Mouse (Mus musculus) hindbrain, embryonic 13.5 days (tissue): ENCODE measurements around the gene Tubgcp6. TPM values are rescaled to one million over a fixed set of nuclear protein-coding genes. Genes with fewer than 3 reads are reported as not detected.

ENCODE experiments used
- ATAC-seq: fragments of 200-750 bp; cut with Nextera tagmentation; 2 replicates; pipeline ENCODE4 v1.8.0; 2017; ENCODE audit warnings: moderate TSS enrichment; ENCODE audit not compliant: low FRiP score
- H3K27ac ChIP-seq: fragments of 300-500 bp; sonication (generic); 2 replicates; pipeline ENCODE4 v1.5.1; 2015; ENCODE audit warnings: inconsistent platforms, mild to moderate bottlenecking, moderate library complexity
- H3K27me3 ChIP-seq: fragments of 300-500 bp; sonication (generic); 2 replicates; pipeline ENCODE4 v1.6.1; 2015; ENCODE audit warnings: mild to moderate bottlenecking, inconsistent platforms
- H3K36me3 ChIP-seq: fragments of 300-500 bp; sonication (generic); 2 replicates; pipeline ENCODE4 v1.6.1; 2015; ENCODE audit warnings: mild to moderate bottlenecking, inconsistent platforms
- H3K4me1 ChIP-seq: fragments of 300-500 bp; sonication (generic); replicated peaks from 2 replicates; pipeline ENCODE4 v1.6.1; 2015; ENCODE audit warnings: inconsistent platforms
- H3K4me2 ChIP-seq: fragments of 300-500 bp; sonication (generic); 2 replicates; pipeline ENCODE4 v1.6.1; 2015; ENCODE audit warnings: inconsistent platforms, mild to moderate bottlenecking, moderate library complexity
- H3K4me3 ChIP-seq: fragments of 300-500 bp; sonication (generic); 2 replicates; pipeline ENCODE4 v1.5.1; 2015; ENCODE audit warnings: mild to moderate bottlenecking, inconsistent platforms
- H3K9ac ChIP-seq: fragments of 300-500 bp; sonication (generic); 2 replicates; pipeline ENCODE4 v1.6.1; 2015; ENCODE audit warnings: mild to moderate bottlenecking, inconsistent platforms
- H3K9me3 ChIP-seq: fragments of 300-500 bp; sonication (generic); 2 replicates; pipeline ENCODE4 v1.6.1; 2016; ENCODE audit warnings: inconsistent platforms
- WGBS: fragments of 180-500 bp; shearing (Covaris S2); methylation state at CpG from one replicate; pipeline ENCODE4 v1.1.7; 2015; 5-methylcytosine and 5-hydroxymethylcytosine counted together
- polyA plus RNA-seq: library from polyadenylated mRNA; unstranded; fragments of >200 nt; fragmentation: Nextera tagmentation; extraction: Ambion mirVana; gene quantifications from 2 replicates; pipeline ENCODE4 v1.2.1, GENCODE M21; 2015

The Tubgcp6 gene
- polyA plus RNA-seq, 1 experiment from 2014 or later, result 17.5 TPM

DNA sequence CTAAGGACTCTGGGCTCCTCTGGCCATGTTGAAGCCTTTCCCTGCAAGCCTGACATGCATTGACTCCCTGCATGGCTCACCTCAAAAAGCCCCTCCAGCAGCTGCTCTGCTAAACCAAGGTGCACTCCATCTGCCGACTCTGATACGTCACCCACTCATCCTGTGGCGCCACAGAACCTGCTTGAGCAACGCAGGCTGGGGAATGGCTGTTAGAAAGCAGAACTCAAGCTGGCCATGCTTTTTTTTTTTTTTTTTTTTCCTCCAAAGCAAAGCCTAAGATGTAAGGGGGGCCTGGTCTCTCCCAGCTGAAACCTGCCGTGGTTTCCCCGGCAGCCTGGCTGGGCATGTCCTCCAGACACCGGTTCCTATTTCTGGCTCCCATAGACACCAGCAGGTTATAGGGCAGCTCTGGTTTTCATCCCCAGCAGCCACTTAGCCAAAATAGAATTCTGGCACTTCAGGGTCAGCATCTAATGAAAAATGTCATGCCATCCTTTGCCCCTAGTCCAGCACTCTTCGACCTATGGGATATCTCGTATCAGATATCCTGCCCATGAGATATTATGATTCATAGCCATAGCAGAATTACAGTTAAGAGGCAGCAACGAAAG, 48.8 kb downstream of the Tubgcp6 start:
- Histone ChIP-seq H3K4me1 (peaks cover 46% of the 10 kb centered on the region), H3K36me3 (peaks cover 9% of the 10 kb centered on the region), H3K9ac (peak overlapping the region; percentile 94; the same call in 1 of the 2 replicates), H3K27me3 (peaks cover 18% of the 10 kb centered on the region), H3K4me2 (no peak overlapping the region), H3K27ac (peak overlapping the region; percentile 92; the same call in 1 of the 2 replicates), H3K4me3 (no peak overlapping the region), H3K9me3 (no peaks in the 10 kb centered on the region)
- WGBS, result 87% methylated on average over 10 of the region's 10 CpGs
- no peak for ATAC-seq

DNA sequence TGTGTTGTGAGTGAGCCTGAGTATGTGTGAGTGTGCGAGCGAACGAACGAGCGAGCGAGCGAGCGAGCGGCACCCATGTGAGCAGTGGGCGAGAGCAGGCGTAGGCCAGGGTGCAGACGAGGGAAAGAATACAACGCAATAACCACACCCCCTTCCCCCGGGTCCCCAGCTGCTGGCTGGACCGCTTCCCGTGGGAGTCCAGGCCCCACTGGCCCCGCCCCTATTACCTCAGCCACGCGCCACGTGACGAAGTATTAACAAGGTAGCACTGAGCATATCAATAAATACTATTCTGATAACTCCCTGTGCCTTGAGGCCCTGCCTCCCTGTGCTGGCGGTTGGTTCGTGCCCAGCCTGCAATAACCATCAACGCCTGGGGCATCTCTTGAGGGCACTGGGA, 52.3 kb downstream of the Tubgcp6 start:
- Histone ChIP-seq H3K27ac (no peak overlapping the region), H3K36me3 (peaks cover 26% of the 10 kb centered on the region), H3K9ac (no peak overlapping the region), H3K27me3 (peaks cover 53% of the 10 kb centered on the region), H3K4me1 (peaks cover 19% of the 10 kb centered on the region), H3K9me3 (no peaks in the 10 kb centered on the region), H3K4me3 (no peak overlapping the region), H3K4me2 (no peak overlapping the region)
- 75% methylated on average over 24 of the region's 24 CpGs for WGBS
- no peak for ATAC-seq

DNA sequence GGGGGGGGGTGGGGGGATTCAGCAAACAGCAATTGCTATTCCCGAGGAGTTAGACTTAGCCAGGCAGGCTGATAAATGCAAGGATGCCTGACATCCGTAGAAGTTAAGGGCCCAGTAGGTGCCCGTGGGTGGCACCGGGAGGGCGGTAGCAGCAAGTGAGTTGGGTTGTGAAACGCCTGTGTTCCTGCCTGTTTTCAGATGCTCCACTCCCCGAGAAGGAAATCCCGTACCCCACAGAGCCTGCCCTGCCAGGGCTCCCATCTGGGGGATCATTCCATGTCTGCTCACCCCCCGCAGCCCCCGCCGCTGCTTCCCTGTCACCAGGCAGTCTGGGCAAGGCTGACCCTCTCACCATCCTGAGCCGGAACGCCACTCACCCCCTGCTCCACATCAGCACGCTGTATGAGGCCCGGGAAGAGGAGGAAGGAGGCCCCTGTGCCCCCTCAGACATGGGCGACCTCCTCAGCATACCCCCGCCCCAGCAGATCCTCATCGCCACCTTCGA, 53.5 kb downstream of the Tubgcp6 start:
- 81% methylated on average over 19 of the region's 19 CpGs for WGBS
- H3K36me3 ChIP-seq, result peaks cover 26% of the 10 kb centered on the region
- peaks cover 6% of the 10 kb centered on the region for H3K4me1 ChIP-seq
- peaks cover 62% of the 10 kb centered on the region for H3K27me3 ChIP-seq
- no peak for ATAC-seq
- H3K4me2 ChIP-seq, result no peak overlapping the region
- no peak overlapping the region for H3K4me3 ChIP-seq
- no peak overlapping the region for H3K27ac ChIP-seq
- no peaks in the 10 kb centered on the region for H3K9me3 ChIP-seq
- H3K9ac ChIP-seq, result no peak overlapping the region

GRCm38 (mm10) chr15:89068226-89068625, 54.7 kb downstream of the Tubgcp6 start:
- no peaks in the 10 kb centered on the region for H3K9me3 ChIP-seq
- peaks cover 68% of the 10 kb centered on the region for H3K27me3 ChIP-seq
- H3K9ac ChIP-seq, result peak overlapping the region; percentile 6; the same call in 1 of the 2 replicates
- no peak for ATAC-seq
- peaks cover 26% of the 10 kb centered on the region for H3K36me3 ChIP-seq
- H3K4me1 ChIP-seq, result no peaks in the 10 kb centered on the region
- no peak overlapping the region for H3K27ac ChIP-seq
- no peak overlapping the region for H3K4me3 ChIP-seq
- H3K4me2 ChIP-seq, result no peak overlapping the region
- WGBS, result 41% methylated on average over 26 of the region's 26 CpGs

- H3K27me3 ChIP-seq, result peaks cover 71% of the 10 kb centered on the region
Measured at GRCm38 (mm10) chr15:89067609-89068008, 55.3 kb downstream of the Tubgcp6 start.

GRCm38 (mm10) chr15:89064891-89065290, 58.0 kb downstream of the Tubgcp6 start:
- no peak for ATAC-seq
- H3K27ac ChIP-seq, result no peak overlapping the region

More at GRCm38 (mm10) chr15:89067609-89068008, 55.3 kb downstream of the Tubgcp6 start:
- no peak for ATAC-seq
- Histone ChIP-seq H3K9ac (peak overlapping the region; percentile 6; the same call in 1 of the 2 replicates), H3K4me1 (no peaks in the 10 kb centered on the region), H3K27ac (no peak overlapping the region), H3K4me2 (no peak overlapping the region), H3K4me3 (no peak overlapping the region), H3K9me3 (no peaks in the 10 kb centered on the region), H3K36me3 (peaks cover 26% of the 10 kb centered on the region)
- 31% methylated on average over 35 of the region's 35 CpGs for WGBS

GRCm38 (mm10) chr15:89063536-89063935, 59.4 kb downstream of the Tubgcp6 start:
- H3K9ac ChIP-seq, result no peak overlapping the region
- H3K4me2 ChIP-seq, result no peak overlapping the region
- ATAC-seq, result no peak
- 76% methylated on average over 6 of the region's 6 CpGs for WGBS
- H3K27me3 ChIP-seq, result peaks cover 74% of the 10 kb centered on the region
- H3K9me3 ChIP-seq, result no peaks in the 10 kb centered on the region
- H3K4me3 ChIP-seq, result no peak overlapping the region
- H3K36me3 ChIP-seq, result peaks cover 12% of the 10 kb centered on the region
- H3K27ac ChIP-seq, result no peak overlapping the region
- H3K4me1 ChIP-seq, result peaks cover 26% of the 10 kb centered on the region

More at GRCm38 (mm10) chr15:89064891-89065290, 58.0 kb downstream of the Tubgcp6 start:
- no peak overlapping the region for H3K4me2 ChIP-seq
- peaks cover 24% of the 10 kb centered on the region for H3K36me3 ChIP-seq
- H3K4me1 ChIP-seq, result peaks cover 19% of the 10 kb centered on the region
- H3K9me3 ChIP-seq, result no peaks in the 10 kb centered on the region
- no peak overlapping the region for H3K9ac ChIP-seq
- no peak overlapping the region for H3K4me3 ChIP-seq
- 98% methylated on average over 5 of the region's 5 CpGs for WGBS
- peaks cover 81% of the 10 kb centered on the region for H3K27me3 ChIP-seq

- no peak for ATAC-seq
- Histone ChIP-seq H3K4me3 (no peak overlapping the region), H3K27me3 (peaks cover 74% of the 10 kb centered on the region), H3K27ac (no peak overlapping the region), H3K36me3 (peaks cover 6% of the 10 kb centered on the region), H3K4me1 (peaks cover 27% of the 10 kb centered on the region), H3K4me2 (no peak overlapping the region), H3K9me3 (no peaks in the 10 kb centered on the region), H3K9ac (no peak overlapping the region)
- WGBS, result 79% methylated on average over 7 of the region's 7 CpGs
Measured at GRCm38 (mm10) chr15:89063001-89063400, 59.9 kb downstream of the Tubgcp6 start.

DNA sequence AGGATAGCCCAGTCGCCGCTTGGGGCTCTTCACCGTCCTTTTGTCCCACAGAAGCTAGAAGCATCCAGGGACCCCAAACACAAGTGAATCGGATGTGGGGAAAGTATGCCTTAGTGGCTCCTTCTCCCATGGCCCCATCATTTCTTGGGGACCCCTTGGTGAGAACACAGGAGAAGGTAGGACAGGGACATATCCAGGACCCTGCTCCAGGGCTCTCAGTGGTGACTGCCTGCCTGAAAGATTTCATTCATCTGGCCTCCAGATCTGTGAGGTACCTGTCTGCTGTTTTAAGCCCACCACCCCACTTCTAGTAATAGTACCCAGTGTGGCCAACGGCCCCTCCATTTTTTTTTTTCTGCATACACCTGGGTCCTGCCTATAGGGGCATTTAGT, 60.4 kb downstream of the Tubgcp6 start:
- Histone ChIP-seq H3K9me3 (no peaks in the 10 kb centered on the region), H3K9ac (no peak overlapping the region), H3K4me2 (no peak overlapping the region), H3K4me3 (no peak overlapping the region), H3K27ac (no peak overlapping the region), H3K36me3 (peaks cover 1% of the 10 kb centered on the region; the same call in 1 of the 2 replicates), H3K27me3 (peaks cover 73% of the 10 kb centered on the region), H3K4me1 (peaks cover 27% of the 10 kb centered on the region)
- ATAC-seq, result no peak
- WGBS, result 92% methylated on average over 5 of the region's 5 CpGs

- no peak overlapping the region for H3K27ac ChIP-seq
- ATAC-seq, result no peak
- H3K4me3 ChIP-seq, result no peak overlapping the region
- H3K4me2 ChIP-seq, result 0 out of 2 replicates have a peak overlapping the region, but pooled peaks have one; percentile 83
- H3K9ac ChIP-seq, result 0 out of 2 replicates have a peak overlapping the region, but pooled peaks have one; percentile 20
- peaks cover 70% of the 10 kb centered on the region for H3K27me3 ChIP-seq
- WGBS, result 87% methylated on average over 6 of the region's 6 CpGs
- H3K36me3 ChIP-seq, result no peaks in the 10 kb centered on the region
- H3K4me1 ChIP-seq, result peaks cover 27% of the 10 kb centered on the region
- no peaks in the 10 kb centered on the region for H3K9me3 ChIP-seq
Measured at GRCm38 (mm10) chr15:89061761-89062517, 61.0 kb downstream of the Tubgcp6 start.

- peak overlapping the region; percentile 83 for H3K4me2 ChIP-seq
- H3K9me3 ChIP-seq, result no peaks in the 10 kb centered on the region
- peak overlapping the region; percentile 82 for H3K9ac ChIP-seq
- H3K36me3 ChIP-seq, result no peaks in the 10 kb centered on the region
- peaks cover 60% of the 10 kb centered on the region for H3K27me3 ChIP-seq
- WGBS, result 89% methylated on average over 12 of the region's 12 CpGs
- H3K27ac ChIP-seq, result no peak overlapping the region
- H3K4me3 ChIP-seq, result peak overlapping the region; percentile 66
- peaks cover 27% of the 10 kb centered on the region for H3K4me1 ChIP-seq
- peak; percentile 26; the same call in 1 of the 2 replicates for ATAC-seq
Measured at GRCm38 (mm10) chr15:89060811-89061460, 62.0 kb downstream of the Tubgcp6 start.
